Mouse (Mus musculus) left cerebral cortex, postnatal 10 days (tissue): ENCODE measurements around the gene Rtl8a. TPM values are rescaled to one million over a fixed set of nuclear protein-coding genes. Genes with fewer than 3 reads are reported as not detected.
"Not testable (repeated sequence)": the region's sequence is repeated elsewhere in the genome, so short reads cannot be mapped to it uniquely, and the experiment has no call there.

Experiments used
- DNase-seq, 2 experiments: peaks; one replicate each; pipeline ENCODE4 v3.0.0; 2021 to 2022; ENCODE audit warnings: low spot score in 2 of 2, mixed read lengths in 1 of 2; ENCODE audit errors: extremely low spot score in 1 of 2
- intact Hi-C: fragments of 180-260 bp; cut with DNase I; formaldehyde crosslinking; loops from one replicate; pipeline ENCODE4 v1.15.1; 2025
- total RNA-seq, 2 experiments: library from RNA; stranded (reverse); gene quantifications; 2 replicates each; pipeline ENCODE4 v1.2.3; 2021

The Rtl8a gene
- 100 to 1,000 TPM; 277 to 348 TPM for total RNA-seq

DNA sequence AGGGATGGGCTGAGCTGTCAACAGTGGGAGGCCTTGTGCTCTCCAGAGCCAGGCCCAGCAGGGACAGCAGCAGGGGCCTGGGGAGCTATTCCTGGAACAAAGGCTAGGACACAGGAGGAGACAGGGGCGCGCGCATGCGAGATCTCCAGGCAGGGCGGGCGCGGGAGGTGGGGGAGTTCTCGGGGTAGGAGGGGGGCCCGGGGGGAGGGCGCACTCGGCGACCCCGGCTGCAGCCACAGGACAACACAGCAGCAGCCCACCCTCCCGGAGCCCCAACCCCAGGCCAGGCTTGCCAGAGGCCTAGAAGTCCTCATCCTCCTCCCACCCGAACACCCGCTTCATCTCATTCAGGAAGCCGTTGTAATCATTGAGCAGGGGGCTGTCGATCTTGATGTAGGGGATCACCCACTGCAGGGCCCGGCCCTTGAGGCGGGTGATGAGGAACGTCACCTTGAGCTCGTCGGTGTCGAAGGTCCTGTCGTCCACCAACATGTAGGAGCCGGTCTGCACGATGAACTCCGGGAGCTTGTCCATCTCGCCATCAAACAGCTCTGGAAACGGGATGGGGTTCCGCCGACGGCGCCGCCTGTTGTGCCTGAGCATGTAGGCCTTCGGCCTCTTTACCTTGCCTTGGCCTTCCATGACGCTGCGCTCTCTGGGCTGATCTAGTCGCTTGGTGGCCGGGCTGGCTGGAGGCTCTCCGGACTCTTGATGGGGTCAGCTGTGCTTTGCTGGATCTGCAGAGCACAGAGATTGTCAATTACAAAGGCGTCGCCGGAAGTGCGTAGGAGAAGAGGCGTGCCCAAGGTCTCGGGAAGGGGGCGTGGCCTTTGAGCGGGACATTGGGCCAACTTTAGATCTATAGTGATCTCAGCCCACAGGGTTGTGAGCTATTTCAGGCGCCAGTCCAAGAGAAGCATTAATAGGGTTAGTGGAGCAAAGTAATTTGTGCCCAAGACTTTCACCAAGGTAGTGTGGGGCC is at the start of gene Rtl8a:
Rtl8a (minus strand) TSS at position 703 of the 982 bp plus-strand sequence.
- DNase-seq: peak; percentile 65 to 88
- intact Hi-C loops: not testable (repeated sequence)

DNA sequence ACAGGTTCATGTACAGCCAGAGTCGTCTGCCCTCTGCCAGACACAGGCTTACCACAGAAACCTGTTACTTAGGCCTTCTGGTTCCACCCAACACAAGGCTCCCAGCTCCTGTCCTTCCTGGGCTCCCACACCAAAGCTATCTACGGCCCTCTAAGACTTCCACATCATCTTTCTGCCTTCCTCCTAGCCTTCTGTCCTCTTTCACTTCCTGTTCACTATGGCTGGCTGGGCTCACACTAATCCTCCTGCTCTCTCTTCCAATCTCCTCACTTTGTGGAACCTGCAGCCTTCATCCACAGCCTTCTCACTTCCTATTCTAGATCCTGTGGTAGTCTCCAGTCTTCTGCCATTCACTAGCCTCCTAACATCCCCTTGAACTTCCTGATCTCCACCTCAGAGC is 49.7 kb upstream of the Rtl8a start:
- no peak for DNase-seq
- intact Hi-C loops: no loop called here

DNA sequence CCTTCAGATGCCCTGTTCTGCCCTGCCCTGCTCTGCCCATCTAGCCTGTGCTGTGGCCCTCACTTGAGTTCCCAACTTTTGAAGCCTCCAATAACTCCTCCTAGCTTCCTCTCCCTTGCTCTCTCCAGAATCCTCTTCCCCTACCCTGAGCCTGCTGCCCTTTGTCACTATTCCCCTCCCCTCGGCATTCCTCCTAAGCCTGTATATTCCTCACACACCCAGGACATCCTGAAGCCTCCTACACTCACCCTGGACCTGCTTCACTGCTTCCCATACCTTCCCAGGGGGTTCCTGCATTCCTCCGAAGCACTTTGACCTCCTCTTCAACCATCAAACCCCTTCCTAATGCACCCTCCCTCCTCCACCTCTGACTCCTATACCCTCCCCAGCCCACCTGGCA is 48.6 kb upstream of the Rtl8a start:
- intact Hi-C loops: no loop called here
- no peak for DNase-seq

DNA sequence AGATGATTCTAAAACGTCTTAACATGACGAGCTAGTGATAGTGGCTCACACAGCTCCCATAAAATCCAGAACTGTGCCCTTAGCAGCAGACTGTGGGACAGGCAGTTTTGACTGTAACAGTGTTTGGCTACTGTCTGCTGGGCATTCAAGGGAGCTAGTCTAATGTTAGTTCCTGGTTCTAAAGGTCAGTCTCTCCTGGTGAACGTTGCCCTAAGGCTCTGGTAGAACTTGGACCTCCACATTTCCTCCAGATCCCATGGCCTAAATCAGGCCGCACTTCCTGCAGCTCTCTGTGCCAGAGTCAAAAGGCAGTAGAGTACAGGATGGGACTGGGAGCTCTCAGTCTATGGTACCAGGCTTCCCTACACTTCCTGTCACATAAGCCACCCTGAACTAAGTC is 41.2 kb upstream of the Rtl8a start:
- DNase-seq, intact Hi-C loops: not testable (repeated sequence)

DNA sequence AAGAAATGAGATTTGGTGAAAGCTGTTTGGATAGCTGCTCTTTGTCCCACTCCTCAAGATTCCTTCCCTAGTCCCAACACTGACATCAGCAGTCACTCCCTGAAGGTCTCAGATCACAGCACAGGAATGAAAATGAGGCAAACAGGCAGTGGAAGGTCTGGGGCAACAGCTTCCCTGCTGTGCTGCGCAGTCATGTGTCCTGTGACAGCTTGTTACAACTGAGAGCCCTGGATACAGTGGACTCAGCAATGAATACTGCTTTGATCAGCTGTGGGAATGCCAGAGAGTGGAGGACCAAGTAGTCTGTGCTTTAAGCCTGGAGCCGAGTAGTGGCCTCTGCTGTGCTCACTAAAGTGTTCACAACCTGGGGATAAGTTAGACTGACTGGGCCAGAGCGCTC is 39.2 kb upstream of the Rtl8a start:
- DNase-seq, intact Hi-C loops: not testable (repeated sequence)

DNA sequence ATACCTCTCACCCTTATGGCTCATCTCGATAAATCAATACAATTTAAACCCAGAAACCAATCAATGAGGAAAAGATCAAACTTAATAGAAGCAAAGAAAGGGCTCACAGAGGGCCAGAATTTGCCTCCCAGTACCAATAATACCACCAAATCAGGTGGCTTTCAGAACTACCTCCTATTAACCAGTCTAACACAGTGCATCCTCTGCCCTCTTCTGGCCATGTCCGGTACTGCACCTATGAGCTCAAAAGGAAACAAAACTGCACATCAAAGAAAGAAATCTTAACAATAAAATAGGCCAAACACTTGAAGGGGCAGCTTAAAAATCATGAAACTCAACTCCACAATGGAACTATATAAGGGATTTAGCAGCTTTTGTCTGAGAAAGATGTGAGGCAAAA is 33.5 kb upstream of the Rtl8a start:
- intact Hi-C loops: not testable (repeated sequence)
- DNase-seq: peak; percentile 42 to 55

DNA sequence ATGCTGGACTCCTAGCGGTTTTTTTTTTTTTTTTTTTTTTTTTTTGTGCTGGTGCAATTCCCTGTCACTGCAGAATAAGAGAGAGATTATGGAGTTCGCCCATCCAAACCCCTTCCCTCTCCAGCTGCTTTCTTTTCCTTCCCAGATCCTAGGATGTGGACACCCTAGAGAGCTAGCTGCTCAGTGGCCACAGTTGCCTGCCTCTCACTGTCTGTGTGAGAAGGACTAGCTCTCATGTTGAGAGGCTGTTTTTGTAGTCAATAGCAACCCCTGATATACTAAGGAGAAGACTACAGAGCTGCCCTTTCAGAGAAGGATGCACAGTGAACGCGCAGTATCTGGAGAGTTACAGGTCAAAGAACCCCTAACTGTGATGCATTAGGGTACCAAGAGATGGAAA is 27.2 kb upstream of the Rtl8a start:
- intact Hi-C loops, DNase-seq: not testable (repeated sequence)

DNA sequence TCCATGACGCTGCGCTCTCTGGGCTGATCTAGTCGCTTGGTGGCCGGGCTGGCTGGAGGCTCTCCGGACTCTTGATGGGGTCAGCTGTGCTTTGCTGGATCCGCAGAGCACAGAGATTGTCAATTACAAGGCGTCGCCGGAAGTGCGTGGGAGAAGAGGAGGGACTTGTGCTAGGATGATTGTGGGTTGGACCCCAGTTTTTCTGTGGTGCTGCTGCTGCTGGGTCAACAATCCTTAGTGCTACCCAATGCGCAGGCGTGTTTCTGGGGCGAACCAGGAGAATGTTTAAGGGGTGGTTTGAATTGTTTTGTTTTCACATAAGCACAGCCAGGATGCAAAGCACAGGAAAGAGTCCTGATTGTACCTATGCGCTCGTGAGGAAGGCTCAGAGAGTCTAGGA is 26.8 kb upstream of the Rtl8a start, which contains the start of gene Rtl8b:
Rtl8b (minus strand) TSS at position 115 of the 400 bp plus-strand sequence.
- peak; percentile 76 to 89 for DNase-seq
- intact Hi-C loops: no loop called here

DNA sequence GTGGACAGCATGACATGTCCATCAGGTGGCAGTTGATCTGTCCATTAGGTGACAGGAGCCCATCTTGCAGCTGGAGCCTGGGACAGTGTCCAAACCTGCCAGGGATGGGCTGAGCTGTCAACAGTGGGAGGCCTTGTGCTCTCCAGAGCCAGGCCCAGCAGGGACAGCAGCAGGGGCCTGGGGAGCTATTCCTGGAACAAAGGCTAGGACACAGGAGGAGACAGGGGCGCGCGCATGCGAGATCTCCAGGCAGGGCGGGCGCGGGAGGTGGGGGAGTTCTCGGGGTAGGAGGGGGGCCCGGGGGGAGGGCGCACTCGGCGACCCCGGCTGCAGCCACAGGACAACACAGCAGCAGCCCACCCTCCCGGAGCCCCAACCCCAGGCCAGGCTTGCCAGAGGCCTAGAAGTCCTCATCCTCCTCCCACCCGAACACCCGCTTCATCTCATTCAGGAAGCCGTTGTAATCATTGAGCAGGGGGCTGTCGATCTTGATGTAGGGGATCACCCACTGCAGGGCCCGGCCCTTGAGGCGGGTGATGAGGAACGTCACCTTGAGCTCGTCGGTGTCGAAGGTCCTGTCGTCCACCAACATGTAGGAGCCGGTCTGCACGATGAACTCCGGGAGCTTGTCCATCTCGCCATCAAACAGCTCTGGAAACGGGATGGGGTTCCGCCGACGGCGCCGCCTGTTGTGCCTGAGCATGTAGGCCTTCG is 26.2 kb upstream of the Rtl8a start:
- intact Hi-C loops: not testable (repeated sequence)

DNA sequence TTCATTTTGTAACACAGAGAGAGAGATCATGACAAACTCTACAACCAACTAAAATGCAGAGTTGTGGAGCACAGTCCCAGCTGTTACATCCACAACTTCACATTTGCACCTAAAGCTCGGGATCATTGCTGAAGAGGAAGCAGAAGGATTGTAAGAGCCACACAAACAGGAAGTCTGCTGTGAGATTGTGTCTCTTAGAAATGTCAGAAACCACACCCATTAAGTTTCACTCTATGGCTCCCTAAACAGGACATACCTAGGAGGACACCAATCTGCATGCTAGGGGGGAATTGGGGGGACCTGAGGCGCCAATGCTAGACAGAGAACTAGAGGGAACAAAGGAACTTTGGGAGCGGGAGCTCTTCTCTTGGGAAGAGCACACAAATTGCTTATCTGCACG is 9.4 kb upstream of the Rtl8a start:
- intact Hi-C loops, DNase-seq: not testable (repeated sequence)

More for the DNA sequence above, 26.2 kb upstream of the Rtl8a start:
- DNase-seq: not testable (repeated sequence)

DNA sequence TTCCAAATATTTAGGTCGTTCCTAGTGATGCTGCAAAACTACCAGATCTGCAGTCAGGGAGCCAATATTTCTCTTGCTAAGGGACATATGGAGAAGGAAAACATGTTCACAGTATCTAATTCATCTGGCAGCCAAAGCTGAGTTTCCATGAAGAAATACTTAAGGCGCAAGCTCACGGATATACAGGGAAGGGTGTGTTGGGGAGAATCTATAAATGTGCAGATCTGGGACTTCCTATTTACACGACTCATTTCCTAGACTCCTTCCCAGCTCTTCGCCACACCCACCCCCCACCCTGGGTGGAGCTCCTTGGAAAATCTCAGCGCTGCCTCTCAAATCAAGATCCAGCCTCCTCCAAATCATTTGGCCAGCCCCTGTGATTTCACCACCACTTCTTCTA is 2.4 kb upstream of the Rtl8a start:
- intact Hi-C loops: no loop called here
- peak in 1 of 2 experiments; percentile 15 for DNase-seq

DNA sequence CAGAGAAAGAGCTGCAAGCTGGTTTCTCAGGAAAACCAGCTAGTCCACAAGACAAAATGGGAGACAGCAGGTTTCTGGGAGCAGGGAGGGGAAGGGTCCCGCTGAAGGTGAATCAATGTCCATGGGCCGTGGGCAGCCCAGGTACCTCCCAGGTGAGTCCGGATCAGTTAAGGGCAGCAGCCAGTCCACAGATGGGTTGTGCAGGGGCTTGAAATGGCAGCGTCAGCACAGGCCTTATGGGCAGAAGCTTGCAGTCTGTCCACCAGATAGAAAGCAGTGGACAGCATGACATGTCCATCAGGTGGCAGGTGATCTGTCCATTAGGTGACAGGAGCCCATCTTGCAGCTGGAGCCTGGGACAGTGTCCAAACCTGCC is 890 bp downstream of the Rtl8a start:
- DNase-seq, intact Hi-C loops: not testable (repeated sequence)

DNA sequence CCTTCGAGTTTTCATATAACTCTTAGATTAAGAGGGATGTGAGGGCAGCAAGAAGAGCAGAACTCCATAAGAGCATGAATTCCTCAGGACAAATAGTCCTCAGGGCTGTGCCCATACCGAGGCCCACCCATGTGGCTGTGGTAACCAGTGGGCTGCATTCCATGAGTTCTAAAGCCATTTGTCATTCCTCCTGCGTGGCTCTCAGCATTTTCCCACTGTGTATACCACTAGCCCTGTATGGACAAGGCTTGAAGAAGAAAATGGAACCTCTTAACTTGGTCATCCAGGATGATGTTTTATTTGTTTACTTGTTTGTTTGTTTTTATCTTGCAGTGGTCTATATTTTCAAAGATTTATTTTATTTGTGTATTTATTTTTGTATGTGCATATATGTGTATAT is 5.4 kb downstream of the Rtl8a start:
- DNase-seq, intact Hi-C loops: not testable (repeated sequence)

DNA sequence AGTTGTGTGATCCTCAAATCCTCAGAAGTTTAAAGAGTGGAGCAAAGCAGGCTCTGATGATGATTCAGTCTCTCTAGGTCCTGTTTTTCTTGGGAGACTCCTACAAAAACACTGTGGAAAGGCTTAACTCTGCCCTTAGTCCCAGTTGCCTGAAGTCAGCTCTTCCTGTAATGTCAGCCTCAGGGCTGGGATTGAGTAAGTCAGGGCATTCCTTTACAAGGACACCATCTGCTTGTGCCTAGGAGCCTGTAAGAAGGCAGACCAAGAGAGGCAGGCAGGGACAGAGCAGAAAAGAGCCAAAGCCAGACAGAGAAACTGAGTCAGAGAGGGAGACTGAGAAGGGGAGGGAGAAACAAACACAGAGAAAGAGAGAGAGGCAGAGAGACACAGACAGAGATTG is 32.1 kb downstream of the Rtl8a start:
- intact Hi-C loops, DNase-seq: not testable (repeated sequence)

DNA sequence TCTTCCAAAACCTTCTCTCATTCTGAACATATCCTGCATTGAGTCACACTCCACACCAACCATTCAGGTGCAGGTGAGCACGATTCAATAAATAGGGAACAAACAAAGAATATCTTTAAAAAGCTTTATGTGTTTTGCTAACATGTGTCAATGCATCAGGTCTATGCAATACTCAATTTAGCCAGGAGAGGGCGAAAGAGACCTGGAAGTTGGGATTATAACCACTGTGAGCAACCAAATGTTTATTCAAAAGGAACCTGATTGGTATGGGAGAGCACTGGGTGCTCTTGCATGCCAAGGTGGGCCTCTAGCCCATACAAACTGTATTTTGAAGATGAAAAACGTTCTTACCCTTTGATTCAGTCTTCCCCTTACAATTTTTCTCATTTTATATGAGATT is 32.9 kb downstream of the Rtl8a start:
- DNase-seq: peak; percentile 43 to 72
- intact Hi-C loops: no loop called here

DNA sequence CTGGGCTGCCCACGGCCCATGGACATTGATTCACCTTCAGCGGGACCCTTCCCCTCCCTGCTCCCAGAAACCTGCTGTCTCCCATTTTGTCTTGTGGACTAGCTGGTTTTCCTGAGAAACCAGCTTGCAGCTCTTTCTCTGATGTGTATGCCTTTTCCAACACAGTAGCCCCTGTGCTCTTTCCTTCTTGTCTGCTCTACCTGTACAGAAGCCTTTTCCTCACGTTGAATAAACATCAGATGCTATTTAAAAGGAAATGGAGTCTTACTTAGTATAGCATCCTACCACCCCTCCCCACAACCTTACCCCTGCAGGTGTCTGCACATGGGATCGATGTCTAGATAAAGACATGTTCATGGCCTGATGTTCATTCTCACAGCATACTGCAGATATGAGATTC is 34.6 kb downstream of the Rtl8a start, which contains the start of gene Gm14597:
Gm14597 (minus strand) TSS at position 101 of the 400 bp plus-strand sequence.
- intact Hi-C loops: not testable (repeated sequence)

DNA sequence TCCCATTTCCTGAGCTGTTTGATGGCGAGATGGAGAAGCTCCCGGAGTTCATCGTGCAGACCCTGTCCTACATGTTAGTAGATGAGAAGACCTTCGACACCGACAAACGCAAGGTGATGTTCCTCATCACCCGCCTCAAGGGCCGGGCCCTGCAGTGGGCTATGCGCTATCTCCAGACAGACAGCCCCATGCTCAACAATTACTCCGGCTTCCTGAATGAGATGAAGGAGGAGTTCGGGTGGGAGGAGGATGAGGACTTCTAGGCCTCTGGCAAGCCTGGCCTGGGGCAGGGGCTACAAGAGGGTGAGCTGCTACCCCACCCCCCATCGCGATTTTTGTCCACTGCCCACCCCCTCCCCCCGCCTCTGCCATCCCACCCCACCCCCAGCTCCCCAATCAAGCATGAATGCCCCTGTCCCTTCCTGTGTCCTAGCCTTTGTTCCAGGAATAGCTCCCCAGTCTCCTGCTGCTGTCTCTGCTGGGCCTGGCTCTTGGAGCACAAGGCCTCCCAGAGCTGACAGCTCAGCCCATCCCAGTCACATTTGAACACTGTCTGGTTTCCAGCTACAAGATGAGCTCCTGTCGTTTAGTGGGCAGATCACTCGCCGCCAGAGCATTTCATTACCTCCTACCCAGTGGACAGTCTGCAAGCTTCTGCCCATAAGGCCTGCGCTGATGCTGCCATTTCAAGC is 35.2 kb downstream of the Rtl8a start:
- intact Hi-C loops: no loop called here
- peak in 1 of 2 experiments; percentile 29 for DNase-seq

More for the DNA sequence above, 34.6 kb downstream of the Rtl8a start, which contains the start of gene Gm14597:
- DNase-seq: not testable (repeated sequence)

DNA sequence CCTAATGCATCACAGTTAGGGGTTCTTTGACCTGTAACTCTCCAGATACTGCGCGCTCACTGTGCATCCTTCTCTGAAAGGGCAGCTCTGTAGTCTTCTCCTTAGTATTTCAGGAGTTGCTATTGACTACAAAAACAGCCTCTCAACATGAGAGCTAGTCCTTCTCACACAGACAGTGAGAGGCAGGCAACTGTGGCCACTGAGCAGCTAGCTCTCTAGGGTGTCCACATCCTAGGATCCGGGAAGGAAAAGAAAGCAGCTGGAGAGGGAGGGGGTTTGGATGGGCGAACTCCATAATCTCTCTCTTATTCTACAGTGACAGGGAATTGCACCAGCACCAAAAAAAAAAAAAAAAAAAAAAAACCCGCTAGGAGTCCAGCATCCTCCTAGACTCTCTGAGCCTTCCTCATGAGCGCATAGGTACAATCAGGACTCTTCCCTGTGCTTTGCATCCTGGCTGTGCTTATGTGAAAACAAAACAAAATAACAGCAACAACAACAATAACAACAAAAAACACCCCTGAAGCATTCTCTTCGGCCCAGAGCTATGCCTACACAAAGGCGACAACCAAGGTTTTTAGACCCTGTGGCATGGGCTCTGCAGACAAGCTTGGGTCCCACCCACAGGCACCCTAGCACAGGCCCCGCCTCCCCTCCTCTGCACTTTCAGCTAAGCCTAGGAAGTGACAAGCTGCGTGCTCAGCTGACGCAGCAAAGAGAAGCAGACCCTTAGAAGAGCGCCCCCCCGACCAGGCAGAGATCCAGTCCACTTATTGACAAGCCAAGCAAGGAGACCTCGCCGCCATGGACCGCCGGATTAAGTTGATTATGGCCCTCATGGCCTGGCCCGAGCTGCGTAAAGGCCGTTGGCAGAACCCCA is 36.0 kb downstream of the Rtl8a start, which contains the start of gene Rtl8c:
Rtl8c (plus strand) TSS at position 791 of the 880 bp plus-strand sequence.
- DNase-seq: peak; percentile 72 to 87
- intact Hi-C loops: no loop called here
